Mouse (Mus musculus) ES-E14 (cell line): Measurements from ENCODE around the gene Cadps2.

Source experiments
- HCFC1 ChIP-seq: IDR thresholded peaks from 2 replicates; pipeline ENCODE4 v1.6.1; 2012; ENCODE audit warnings: low read length, inconsistent platforms, borderline replicate concordance; ENCODE audit not compliant: insufficient read depth
- MAFK ChIP-seq: IDR thresholded peaks from 2 replicates; pipeline ENCODE4 v1.6.1; 2014; ENCODE audit warnings: mild to moderate bottlenecking, low read depth, low read length, inconsistent platforms; ENCODE audit not compliant: insufficient read depth
- ZC3H11A ChIP-seq: IDR thresholded peaks from 2 replicates; pipeline ENCODE4 v1.6.1; 2012; ENCODE audit warnings: low read depth, mild to moderate bottlenecking, inconsistent platforms, low read length, borderline replicate concordance
- ZNF384 ChIP-seq: IDR thresholded peaks from 2 replicates; pipeline ENCODE4 v1.6.1; 2012; ENCODE audit warnings: low read depth, low read length, inconsistent platforms

DNA sequence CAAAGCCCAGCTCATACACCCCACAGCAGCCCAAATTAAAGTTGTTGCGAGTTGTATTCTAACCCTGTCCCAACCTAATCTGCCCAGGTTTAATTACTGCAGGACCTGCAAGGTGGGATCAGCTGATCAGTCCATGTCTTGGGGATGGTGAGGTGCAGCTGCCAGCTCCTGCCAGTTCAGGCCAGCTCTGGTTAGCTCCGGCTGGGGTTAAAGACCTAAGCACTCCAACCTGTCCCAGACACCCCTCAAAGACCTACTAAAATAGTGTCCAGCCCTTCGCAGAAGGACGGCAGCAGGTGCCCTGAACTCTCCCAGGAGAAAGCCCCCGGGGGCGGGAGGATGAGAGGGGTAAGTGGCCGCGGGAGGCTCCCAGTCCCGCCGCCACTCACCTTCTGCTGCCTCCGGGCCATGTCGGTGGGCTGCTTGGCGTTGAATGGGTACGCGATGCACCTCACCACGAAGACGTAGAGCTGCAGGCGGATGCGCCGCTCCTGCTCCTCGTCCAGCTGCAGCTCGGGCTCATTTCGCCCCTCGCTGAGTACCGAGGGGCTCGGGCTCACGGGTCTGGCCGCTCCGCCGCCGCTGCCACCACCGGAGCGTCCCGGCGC lies 716 bp downstream of the Cadps2 start:
- TF ChIP-seq MAFK (no peak), ZNF384 (no peak), ZC3H11A (no peak), HCFC1 (no peak)
